Mouse (Mus musculus) heart, postnatal 25 days (tissue): Measurements from ENCODE around the gene Olfr763. TPM values are rescaled to one million over a fixed set of nuclear protein-coding genes. Genes with fewer than 3 reads are reported as not detected.
"Not testable (repeated sequence)": the region's sequence is repeated elsewhere in the genome, so short reads cannot be mapped to it uniquely, and the experiment has no call there.

Experiments used
- DNase-seq: peaks from one replicate; pipeline ENCODE4 v3.0.0; 2022; ENCODE audit warnings: low spot score
- intact Hi-C: fragments of 180-260 bp; cut with DNase I; formaldehyde crosslinking; loops from one replicate; pipeline ENCODE4 v1.15.1; 2025
- total RNA-seq, 2 experiments: library from RNA; stranded (reverse); gene quantifications; 2 replicates each; pipeline ENCODE4 v1.2.3; 2021

The Olfr763 gene
- not detected for total RNA-seq

GRCm38 (mm10) chr10:129010288-129010841 lies at the start of gene Olfr763:
Gene Olfr763, plus strand, starts transcription at chr10:129010791.
- intact Hi-C loops = no loop called here
- no peak for DNase-seq

GRCm38 (mm10) chr10:128964961-128965360 lies 45.6 kb upstream of the Olfr763 start:
- no peak for DNase-seq
- intact Hi-C loops = no loop called here

- DNase-seq = no peak
Measured at GRCm38 (mm10) chr10:128965871-128966270, 44.7 kb upstream of the Olfr763 start.

GRCm38 (mm10) chr10:128968341-128968749 lies 42.2 kb upstream of the Olfr763 start:
- no peak for DNase-seq
- intact Hi-C loops = no loop called here

More at GRCm38 (mm10) chr10:128965871-128966270, 44.7 kb upstream of the Olfr763 start:
- intact Hi-C loops = no loop called here

GRCm38 (mm10) chr10:128970740-128971250 lies 39.8 kb upstream of the Olfr763 start:
- no peak for DNase-seq
- intact Hi-C loops = loop anchor here (10.0 kb wide), 1 partner anchor 126 kb away; no protein-coding TSS in a partner anchor

- no peak for DNase-seq
- intact Hi-C loops = loop anchor here (10.0 kb wide), 1 partner anchor 128 kb away; no protein-coding TSS in a partner anchor
Measured at GRCm38 (mm10) chr10:128972841-128973240, 37.8 kb upstream of the Olfr763 start.

GRCm38 (mm10) chr10:128976395-128976794 lies 34.2 kb upstream of the Olfr763 start:
- intact Hi-C loops = loop anchor here (5.0 to 10.0 kb wide), 2 partner anchors 64 to 132 kb away; no protein-coding TSS in a partner anchor
- no peak for DNase-seq

- no peak for DNase-seq
- intact Hi-C loops = loop anchor here (5.0 to 10.0 kb wide), 2 partner anchors 65 to 133 kb away; no protein-coding TSS in a partner anchor
Measured at GRCm38 (mm10) chr10:128977522-128978114, 33.0 kb upstream of the Olfr763 start.

- no peak for DNase-seq
- intact Hi-C loops = no loop called here
Measured at GRCm38 (mm10) chr10:128980644-128981365, 29.8 kb upstream of the Olfr763 start.

GRCm38 (mm10) chr10:128989131-128989530 lies 21.5 kb upstream of the Olfr763 start, which contains the start of gene Olfr9:
Gene Olfr9, plus strand, starts transcription at chr10:128989431.
- intact Hi-C loops, DNase-seq: not testable (repeated sequence)

- DNase-seq, intact Hi-C loops: not testable (repeated sequence)
Measured at GRCm38 (mm10) chr10:128990129-128990850, 20.3 kb upstream of the Olfr763 start.

GRCm38 (mm10) chr10:128990994-128991393 lies 19.6 kb upstream of the Olfr763 start:
- intact Hi-C loops = no loop called here
- DNase-seq = no peak

- DNase-seq = no peak
- intact Hi-C loops = no loop called here
Measured at GRCm38 (mm10) chr10:128995796-128996195, 14.8 kb upstream of the Olfr763 start.

GRCm38 (mm10) chr10:128996523-128997040 lies 14.0 kb upstream of the Olfr763 start:
- intact Hi-C loops = no loop called here
- no peak for DNase-seq

- intact Hi-C loops = no loop called here
- DNase-seq = no peak
Measured at GRCm38 (mm10) chr10:129004032-129004920, 6.3 kb upstream of the Olfr763 start.

- DNase-seq, intact Hi-C loops: not testable (repeated sequence)
Measured at GRCm38 (mm10) chr10:129011511-129011910, 920 bp downstream of the Olfr763 start.

GRCm38 (mm10) chr10:129014477-129014876 lies 3.9 kb downstream of the Olfr763 start:
- intact Hi-C loops = no loop called here
- no peak for DNase-seq

GRCm38 (mm10) chr10:129023319-129023718 lies 12.7 kb downstream of the Olfr763 start:
- intact Hi-C loops = no loop called here
- DNase-seq = no peak
